Mouse (Mus musculus) hematopoietic stem cell, adult 5-6 weeks (primary cell): ENCODE data around the gene 1700034J05Rik. TPM values are rescaled to one million over a fixed set of nuclear protein-coding genes. Genes with fewer than 3 reads are reported as not detected.

Experiments used
- ATAC-seq, 2 experiments: fragments of 125-278 bp in 1 of 2; replicated peaks in 1 of 2; 2 replicates each; pipeline ENCODE4 v1.8.0; 2016 to 2017; ENCODE audit warnings: inconsistent platforms in 2 of 2, mild to moderate bottlenecking in 2 of 2, moderate number of reproducible peaks in 2 of 2, low read depth in 1 of 2, moderate TSS enrichment in 1 of 2; ENCODE audit not compliant: low FRiP score in 2 of 2, poor library complexity in 2 of 2, severe bottlenecking in 2 of 2, insufficient read depth in 1 of 2, low TSS enrichment in 1 of 2
- total RNA-seq: library from RNA; stranded (forward); fragments of 172-1452, 232-1000 nt; gene quantifications from 2 replicates; pipeline ENCODE4 v1.2.3, GENCODE M21; 2017

1700034J05Rik gene
- total RNA-seq, 1 experiment from 2014 or later = not detected

- ATAC-seq = no peak
These were observed 9.4 kb downstream of the 1700034J05Rik start for GRCm38 (mm10) chr6:146944830-146945229.

- ATAC-seq = no peak
These were observed 10.2 kb downstream of the 1700034J05Rik start for GRCm38 (mm10) chr6:146944009-146944408.

- ATAC-seq = no peak
These were observed 12.5 kb downstream of the 1700034J05Rik start for GRCm38 (mm10) chr6:146941505-146942275.

- ATAC-seq = no peak
These were observed 15.2 kb downstream of the 1700034J05Rik start for GRCm38 (mm10) chr6:146939026-146939425.

- ATAC-seq = no peak
These were observed 18.3 kb downstream of the 1700034J05Rik start for GRCm38 (mm10) chr6:146935957-146936356.

- ATAC-seq = no peak
These were observed 21.1 kb downstream of the 1700034J05Rik start for GRCm38 (mm10) chr6:146933123-146933522.

GRCm38 (mm10) chr6:146929031-146929430, 25.2 kb downstream of the 1700034J05Rik start:
- ATAC-seq = no peak

GRCm38 (mm10) chr6:146928108-146928507, 26.1 kb downstream of the 1700034J05Rik start:
- ATAC-seq = no peak

- no peak for ATAC-seq
These were observed 27.7 kb downstream of the 1700034J05Rik start for GRCm38 (mm10) chr6:146926415-146926980.

- no peak for ATAC-seq
These were observed 35.9 kb downstream of the 1700034J05Rik start for GRCm38 (mm10) chr6:146918341-146918740.

GRCm38 (mm10) chr6:146917396-146917795, 36.8 kb downstream of the 1700034J05Rik start:
- ATAC-seq = no peak

GRCm38 (mm10) chr6:146915808-146916207, 38.4 kb downstream of the 1700034J05Rik start:
- ATAC-seq = no peak

- peak; percentile 5 to 22; a peak in 2 of 4 replicates for ATAC-seq
These were observed 40.6 kb downstream of the 1700034J05Rik start for GRCm38 (mm10) chr6:146913489-146914198.

GRCm38 (mm10) chr6:146912835-146913488, 41.3 kb downstream of the 1700034J05Rik start:
- ATAC-seq = peak; percentile 25 to 43; a peak in 2 of 4 replicates

- no peak for ATAC-seq
These were observed 43.4 kb downstream of the 1700034J05Rik start for GRCm38 (mm10) chr6:146910801-146911200.

GRCm38 (mm10) chr6:146909725-146910489, 44.3 kb downstream of the 1700034J05Rik start:
- no peak for ATAC-seq

- peak; percentile 32 to 63; a peak in 2 of 4 replicates for ATAC-seq
These were observed 45.4 kb downstream of the 1700034J05Rik start for GRCm38 (mm10) chr6:146908801-146909200.
